Mouse (Mus musculus) midbrain, embryonic 13.5 days (tissue): ENCODE measurements around the gene Gm17467. TPM values are rescaled to one million over a fixed set of nuclear protein-coding genes. Genes with fewer than 3 reads are reported as not detected.
"Not testable (repeated sequence)": the region's sequence is repeated elsewhere in the genome, so short reads cannot be mapped to it uniquely, and the experiment has no call there.

ENCODE experiments used
- ATAC-seq: fragments of 200-750 bp; cut with Nextera tagmentation; 2 replicates; pipeline ENCODE4 v1.8.0; 2017; ENCODE audit warnings: mild to moderate bottlenecking, moderate TSS enrichment, moderate library complexity
- H3K27ac ChIP-seq: fragments of 300-500 bp; sonication (generic); 2 replicates; pipeline ENCODE4 v1.5.1; 2015; ENCODE audit warnings: inconsistent platforms, mild to moderate bottlenecking, moderate library complexity
- H3K27me3 ChIP-seq: fragments of 300-500 bp; sonication (generic); 2 replicates; pipeline ENCODE4 v1.6.1; 2015; ENCODE audit warnings: mild to moderate bottlenecking, inconsistent platforms
- H3K36me3 ChIP-seq: fragments of 300-500 bp; sonication (generic); 2 replicates; pipeline ENCODE4 v1.6.1; 2015; ENCODE audit warnings: mild to moderate bottlenecking, inconsistent platforms
- H3K4me1 ChIP-seq: fragments of 300-500 bp; sonication (generic); replicated peaks from 2 replicates; pipeline ENCODE4 v1.6.1; 2015; ENCODE audit warnings: inconsistent platforms
- H3K4me2 ChIP-seq: fragments of 300-500 bp; sonication (generic); replicated peaks from 2 replicates; pipeline ENCODE4 v1.6.1; 2015; ENCODE audit warnings: moderate library complexity, mild to moderate bottlenecking, inconsistent platforms
- H3K4me3 ChIP-seq: fragments of 300-500 bp; sonication (generic); replicated peaks from 2 replicates; pipeline ENCODE4 v1.5.1; 2015; ENCODE audit warnings: mild to moderate bottlenecking, inconsistent platforms
- H3K9ac ChIP-seq: fragments of 300-500 bp; sonication (generic); replicated peaks from 2 replicates; pipeline ENCODE4 v1.6.1; 2015; ENCODE audit warnings: mild to moderate bottlenecking, inconsistent platforms
- H3K9me3 ChIP-seq: fragments of 300-500 bp; sonication (generic); 2 replicates; pipeline ENCODE4 v1.6.1; 2016; ENCODE audit warnings: mild to moderate bottlenecking, inconsistent platforms
- WGBS: fragments of 180-500 bp; shearing (Covaris S2); methylation state at CpG from one replicate; pipeline ENCODE4 v1.1.7; 2015; 5-methylcytosine and 5-hydroxymethylcytosine counted together
- polyA plus RNA-seq: library from polyadenylated mRNA; unstranded; fragments of >200 nt; fragmentation: Nextera tagmentation; extraction: Ambion mirVana; gene quantifications from 2 replicates; pipeline ENCODE4 v1.2.1, GENCODE M21; 2015

Gm17467 gene
- polyA plus RNA-seq = not detected in 2 replicates

DNA sequence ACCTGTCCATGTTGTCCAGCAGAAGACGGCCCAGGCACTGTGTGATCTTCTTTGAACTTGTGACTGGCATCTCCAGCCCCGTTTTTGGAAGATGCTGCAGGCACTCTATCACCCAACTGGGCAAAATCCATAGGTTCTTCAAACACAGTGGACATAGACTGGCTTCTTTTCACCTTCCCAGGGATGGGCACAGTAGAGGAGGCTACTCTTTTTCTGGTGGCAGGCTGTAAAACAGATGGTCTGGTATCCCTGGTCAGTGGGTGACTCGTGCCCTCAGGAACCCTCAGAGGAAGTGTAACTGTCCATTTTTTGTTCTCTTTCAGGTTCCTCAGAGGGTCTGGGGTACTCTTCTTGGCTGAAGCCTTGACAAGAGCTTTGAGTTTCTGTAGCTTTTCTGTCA lies at the start of gene Gm17467:
Gene Gm17467 (minus strand): TSS at position 101 of the 400 bp plus-strand sequence.
- not testable (repeated sequence) for H3K4me3 ChIP-seq, H3K9me3 ChIP-seq, H3K27me3 ChIP-seq, ATAC-seq, H3K4me2 ChIP-seq, H3K4me1 ChIP-seq, H3K27ac ChIP-seq, H3K9ac ChIP-seq, H3K36me3 ChIP-seq
- WGBS = no CpG with 5 or more reads among the region's 3 CpGs

Other genes with a start within 250 kb of the Gm17467 start
- gene Cldn34c2, start 123.1 kb downstream of the Gm17467 start, polyA plus RNA-seq = 0.94 TPM in 1 of 2 replicates, not detected in the other
- gene Cldn34c3, start 88.9 kb upstream of the Gm17467 start, polyA plus RNA-seq = not detected in 2 replicates